Mouse (Mus musculus): ENCODE measurements around the gene Exosc8. TPM values are rescaled to one million over a fixed set of nuclear protein-coding genes. Genes with fewer than 3 reads are reported as not detected.

The Exosc8 gene
- polyA plus RNA-seq, 1 experiment from 2014 or later: 110 TPM

- peak within 1 kb of the TSS; percentile 84 for H3K4me2 ChIP-seq (replicated peaks)
- H3K4me1 ChIP-seq (replicated peaks): no peaks in the 10 kb centered on the region
- no peaks in the 10 kb centered on the region for H3K27me3 ChIP-seq (replicated peaks)
- peaks cover 6% of the 10 kb centered on the region; the same call in 1 of the 2 replicates for H3K36me3 ChIP-seq
- H3K9me3 ChIP-seq: no peaks in the 10 kb centered on the region
- peak within 1 kb of the TSS; percentile 62 for H3K9ac ChIP-seq
- ATAC-seq: peak; percentile 99
- H3K4me3 ChIP-seq (replicated peaks): peak within 1 kb of the TSS; percentile 72
- WGBS: under 1% methylated on average over 65 of the region's 65 CpGs
- peak within 1 kb of the TSS; percentile 84 for H3K27ac ChIP-seq
Measured at GRCm38 (mm10) chr3:54692202-54693055, 42.8 kb downstream of the Exosc8 start, which contains the start of gene Supt20. Gene Supt20 (plus strand): TSS chr3:54692807.

- no peaks in the 10 kb centered on the region for H3K27me3 ChIP-seq (replicated peaks)
- H3K4me3 ChIP-seq (replicated peaks): no peak overlapping the region
- WGBS: 40% methylated on average over 2 of the region's 2 CpGs
- H3K9ac ChIP-seq: no peak overlapping the region
- H3K4me1 ChIP-seq (replicated peaks): no peaks in the 10 kb centered on the region
- H3K27ac ChIP-seq: no peak overlapping the region
- H3K36me3 ChIP-seq: no peaks in the 10 kb centered on the region
- H3K9me3 ChIP-seq: no peaks in the 10 kb centered on the region
- no peak for ATAC-seq
- H3K4me2 ChIP-seq (replicated peaks): no peak overlapping the region
Measured at GRCm38 (mm10) chr3:54689091-54689490, 46.1 kb downstream of the Exosc8 start.

DNA sequence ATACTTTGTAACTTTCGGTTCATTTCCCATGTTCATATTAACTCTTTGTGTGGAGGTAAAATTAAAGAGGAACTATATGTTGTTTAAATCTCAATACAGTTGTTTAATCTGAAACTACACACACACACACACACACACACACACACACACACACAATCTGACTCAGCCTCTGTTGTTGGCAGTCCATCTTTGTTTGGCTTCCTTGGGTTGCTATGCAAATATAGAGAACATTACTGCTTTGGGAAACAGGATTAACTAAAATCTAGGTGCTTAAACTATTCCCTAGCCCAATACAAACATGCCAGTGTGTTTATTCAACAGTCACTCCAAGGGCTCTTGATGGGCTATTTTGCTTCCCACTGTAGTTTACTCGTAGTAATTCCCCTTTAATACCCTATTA, 47.9 kb downstream of the Exosc8 start:
- no peaks in the 10 kb centered on the region for H3K27me3 ChIP-seq (replicated peaks)
- H3K9me3 ChIP-seq: no peaks in the 10 kb centered on the region
- no peak overlapping the region for H3K4me3 ChIP-seq (replicated peaks)
- no peak overlapping the region for H3K4me2 ChIP-seq (replicated peaks)
- WGBS: 54% methylated on average over 2 of the region's 2 CpGs
- ATAC-seq: no peak
- H3K4me1 ChIP-seq (replicated peaks): no peaks in the 10 kb centered on the region
- H3K9ac ChIP-seq: no peak overlapping the region
- no peaks in the 10 kb centered on the region for H3K36me3 ChIP-seq
- H3K27ac ChIP-seq: no peak overlapping the region

GRCm38 (mm10) chr3:54685202-54685601, 50.0 kb downstream of the Exosc8 start:
- H3K27ac ChIP-seq: no peak overlapping the region
- no peaks in the 10 kb centered on the region for H3K9me3 ChIP-seq
- WGBS: 88% methylated on average over 3 of the region's 3 CpGs
- H3K4me3 ChIP-seq (replicated peaks): no peak overlapping the region
- H3K9ac ChIP-seq: no peak overlapping the region
- no peaks in the 10 kb centered on the region for H3K36me3 ChIP-seq
- H3K4me1 ChIP-seq (replicated peaks): no peaks in the 10 kb centered on the region
- no peaks in the 10 kb centered on the region for H3K27me3 ChIP-seq (replicated peaks)
- no peak for ATAC-seq
- H3K4me2 ChIP-seq (replicated peaks): no peak overlapping the region

DNA sequence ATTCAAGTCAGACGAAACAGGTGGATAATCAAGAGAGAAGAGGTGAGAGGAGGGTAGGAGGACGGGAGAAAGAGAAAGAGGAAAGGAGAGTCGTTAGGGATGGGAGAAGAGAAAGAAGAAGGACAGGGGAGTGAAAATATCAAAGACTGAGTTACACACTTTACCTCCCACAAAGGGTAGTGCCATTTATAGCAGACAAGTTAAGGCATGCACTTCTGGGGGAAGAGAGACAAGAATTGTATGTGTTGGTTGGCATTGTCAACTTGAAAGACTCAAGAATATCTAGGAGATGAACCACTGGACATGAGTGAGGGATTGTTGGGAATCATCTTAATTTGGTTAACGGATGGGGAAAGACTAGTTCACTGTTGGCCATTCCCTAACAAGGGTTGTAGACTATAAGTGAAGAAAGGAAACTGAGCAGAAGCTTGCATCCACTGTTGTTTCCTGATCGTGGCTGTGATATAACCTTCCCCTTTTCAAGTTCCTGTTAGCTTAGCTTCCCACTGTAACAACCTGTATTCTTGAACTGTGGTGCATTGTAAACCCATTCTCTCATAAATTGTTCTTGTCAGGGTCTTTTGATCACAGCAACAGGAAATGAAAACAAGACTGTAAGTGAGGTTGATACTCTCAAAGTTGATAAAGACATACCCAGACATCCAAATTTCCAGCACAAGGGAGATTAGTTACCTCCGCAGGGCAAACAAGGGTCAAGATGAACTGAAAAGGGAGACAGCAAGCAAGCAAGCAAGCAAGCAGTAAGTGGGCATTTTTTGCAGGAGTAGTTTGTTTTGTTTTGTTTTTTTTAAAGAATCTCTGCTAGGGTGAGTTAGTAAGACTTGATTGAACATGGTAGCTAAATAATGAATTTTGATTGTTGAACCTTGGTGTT, 53.6 kb downstream of the Exosc8 start:
- Histone ChIP-seq H3K27me3 (replicated peaks) (no peaks in the 10 kb centered on the region), H3K4me3 (replicated peaks) (no peak overlapping the region), H3K4me2 (replicated peaks) (no peak overlapping the region), H3K36me3 (no peaks in the 10 kb centered on the region), H3K9me3 (no peaks in the 10 kb centered on the region), H3K4me1 (replicated peaks) (no peaks in the 10 kb centered on the region), H3K27ac (no peak overlapping the region), H3K9ac (no peak overlapping the region)
- ATAC-seq: no peak
- 58% methylated on average over 6 of the region's 6 CpGs for WGBS

Other genes starting within 250 kb of the Exosc8 start
- gene Supt20, start 42.6 kb downstream of the Exosc8 start, polyA plus RNA-seq (2015; fragmentation: Nextera tagmentation; extraction: Ambion mirVana): 76.8 and 84.1 TPM in 2 replicates
- 0.28 TPM in 1 of 2 replicates, not detected in the other for gene Gm21958, start 21.0 kb downstream of the Exosc8 start, polyA plus RNA-seq (2015; fragmentation: Nextera tagmentation; extraction: Ambion mirVana)
- gene Alg5, start 146 bp upstream of the Exosc8 start, polyA plus RNA-seq (2015; fragmentation: Nextera tagmentation; extraction: Ambion mirVana): 62.6 and 66.0 TPM in 2 replicates
- gene Smad9, start 20.2 kb upstream of the Exosc8 start, polyA plus RNA-seq (2015; fragmentation: Nextera tagmentation; extraction: Ambion mirVana): 1.5 and 1.6 TPM in 2 replicates
- gene Rfxap, start 72.4 kb upstream of the Exosc8 start, polyA plus RNA-seq (2015; fragmentation: Nextera tagmentation; extraction: Ambion mirVana): 30.0 and 33.9 TPM in 2 replicates
- 0.20 and 0.24 TPM in 2 replicates for gene Sertm1, start 180.5 kb upstream of the Exosc8 start, polyA plus RNA-seq (2015; fragmentation: Nextera tagmentation; extraction: Ambion mirVana)